Mouse (Mus musculus): Measurements from ENCODE around the gene Epas1.

- TF ChIP-seq EP300 (IDR thresholded peaks at IDR 0.05; ENCODE audit: insufficient read depth, low read depth, low read length) (peak; percentile 66; the same call in 1 of the 2 replicates), CTCF (IDR thresholded peaks at IDR 0.05; ENCODE audit: low read depth, low read length) (no peak)
Measured at GRCm38 (mm10) chr17:86732024-86732423, 21.5 kb upstream of the Epas1 start.

Data from ES-Bruce4 (cell line).